Mouse (Mus musculus) bone marrow, adult 2 months (tissue): ENCODE results near the gene Cd8a. TPM values are rescaled to one million over a fixed set of nuclear protein-coding genes. Genes with fewer than 3 reads are reported as not detected.
"Not testable (repeated sequence)": the region's sequence is repeated elsewhere in the genome, so short reads cannot be mapped to it uniquely, and the experiment has no call there.

ENCODE experiments used
- H3K27ac ChIP-seq: fragments of 200-500 bp; 2 replicates; pipeline ENCODE4 v1.5.1; 2012; ENCODE audit warnings: low read depth, mild to moderate bottlenecking, control low read depth, inconsistent platforms, low read length; ENCODE audit not compliant: control insufficient read depth, poor library complexity, insufficient read depth
- H3K4me1 ChIP-seq: fragments of 200-500 bp; 2 replicates; pipeline ENCODE4 v1.6.1; 2011; ENCODE audit warnings: low read length; ENCODE audit not compliant: control insufficient read depth, insufficient read depth
- H3K4me3 ChIP-seq: fragments of 200-500 bp; replicated peaks from 2 replicates; pipeline ENCODE3; 2011; ENCODE audit warnings: mild to moderate bottlenecking, low read depth, low read length, control low read depth; ENCODE audit not compliant: control insufficient read depth
- CTCF ChIP-seq: fragments of 200-500 bp; IDR thresholded peaks from 2 replicates; pipeline ENCODE4 v1.5.1; 2011; ENCODE audit warnings: low read length, control low read depth; ENCODE audit not compliant: control insufficient read depth, insufficient read depth
- POLR2A ChIP-seq: fragments of 200-500 bp; IDR thresholded peaks from 2 replicates; pipeline ENCODE4 v1.6.1; 2011; ENCODE audit warnings: low read depth, mild to moderate bottlenecking, control low read depth, low read length, borderline replicate concordance; ENCODE audit not compliant: control insufficient read depth
- WGBS: fragments of 180-500 bp; shearing (Covaris S2); methylation state at CpG from one replicate; pipeline ENCODE4 v1.1.7; 2018; 5-methylcytosine and 5-hydroxymethylcytosine counted together
- polyA plus RNA-seq: library from polyadenylated mRNA; stranded (reverse); fragments of >200 nt; gene quantifications from 2 replicates; pipeline ENCODE4 v1.2.4, GENCODE M21; 2011; ENCODE audit warnings: low replicate concordance; ENCODE audit not compliant: missing spikeins, insufficient read depth, insufficient read length

The Cd8a gene
- polyA plus RNA-seq: 1.7 and 2.6 TPM in 2 replicates

DNA sequence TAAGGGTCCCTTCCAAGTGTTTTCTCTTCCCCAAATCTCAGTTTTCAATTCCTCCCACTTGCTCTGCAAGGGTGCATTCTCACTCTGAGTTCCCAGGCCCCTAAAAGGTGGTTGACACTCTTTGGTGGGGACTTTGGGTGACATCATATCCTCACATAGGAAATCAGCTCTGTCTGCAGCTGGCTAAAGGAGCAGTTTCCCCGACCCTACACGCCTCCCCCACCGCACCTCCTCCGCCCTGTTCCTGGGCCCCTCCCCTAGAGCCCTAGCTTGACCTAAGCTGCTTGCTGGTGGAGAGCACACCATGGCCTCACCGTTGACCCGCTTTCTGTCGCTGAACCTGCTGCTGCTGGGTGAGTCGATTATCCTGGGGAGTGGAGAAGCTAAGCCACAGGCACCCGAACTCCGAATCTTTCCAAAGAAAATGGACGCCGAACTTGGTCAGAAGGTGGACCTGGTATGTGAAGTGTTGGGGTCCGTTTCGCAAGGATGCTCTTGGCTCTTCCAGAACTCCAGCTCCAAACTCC lies at the start of gene Cd8a:
Gene Cd8a (plus strand): TSS at position 179 of the 527 bp plus-strand sequence.
- H3K4me3 ChIP-seq: no peak within 1 kb of the TSS
- H3K4me1 ChIP-seq: peaks cover 1% of the 10 kb centered on the region; the same call in 1 of the 2 replicates
- H3K27ac ChIP-seq: no peak within 1 kb of the TSS
- WGBS: 67% methylated on average over 14 of the region's 14 CpGs
- TF ChIP-seq POLR2A (no peak), CTCF (no peak)

DNA sequence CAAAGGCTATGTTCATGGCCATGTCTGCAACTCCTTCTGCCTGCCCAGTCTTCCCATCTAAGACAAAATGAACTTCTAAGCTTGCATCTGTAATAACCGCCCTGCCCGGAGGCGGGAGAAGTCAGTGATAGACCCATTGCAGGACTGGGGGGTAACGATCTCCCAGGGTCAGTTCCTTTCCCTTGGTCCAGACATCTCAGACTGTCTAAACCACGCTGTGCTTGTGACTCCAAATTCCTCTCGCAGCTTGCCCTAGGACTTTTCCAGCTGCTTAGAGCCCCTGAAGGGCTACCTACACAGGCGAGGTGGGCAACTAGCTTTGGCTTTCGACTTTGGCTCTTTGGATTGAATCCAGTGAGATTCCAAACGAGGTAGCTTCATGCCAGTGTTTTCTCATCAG lies 48.4 kb upstream of the Cd8a start:
- WGBS: 76% methylated on average over 9 of the region's 9 CpGs
- H3K27ac ChIP-seq: no peak overlapping the region
- H3K4me1 ChIP-seq: no peaks in the 10 kb centered on the region
- no peak overlapping the region for H3K4me3 ChIP-seq
- TF ChIP-seq CTCF (no peak), POLR2A (no peak)

DNA sequence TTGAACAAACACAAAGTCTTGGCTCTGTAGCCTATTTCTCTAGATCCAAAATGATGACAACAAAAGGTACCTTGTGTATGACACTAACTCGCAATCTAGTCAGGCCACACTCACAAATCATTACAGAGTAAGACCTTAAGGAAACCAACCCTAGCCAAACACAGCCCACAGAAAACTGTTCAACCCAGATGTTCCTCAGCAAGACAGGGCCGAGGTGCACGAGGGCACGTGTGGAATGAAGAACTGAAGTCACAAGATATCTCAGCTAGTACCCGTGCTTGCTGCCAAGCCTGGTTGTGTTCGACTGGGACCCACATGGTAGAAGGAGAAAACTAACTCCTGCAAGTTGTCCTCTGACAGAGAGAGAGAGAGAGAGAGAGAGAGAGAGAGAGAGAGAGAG lies 43.3 kb upstream of the Cd8a start:
- TF ChIP-seq POLR2A (no peak), CTCF (no peak)
- Histone ChIP-seq H3K4me1 (no peaks in the 10 kb centered on the region), H3K4me3 (no peak overlapping the region), H3K27ac (no peak overlapping the region)
- 54% methylated on average over 6 of the region's 6 CpGs for WGBS

DNA sequence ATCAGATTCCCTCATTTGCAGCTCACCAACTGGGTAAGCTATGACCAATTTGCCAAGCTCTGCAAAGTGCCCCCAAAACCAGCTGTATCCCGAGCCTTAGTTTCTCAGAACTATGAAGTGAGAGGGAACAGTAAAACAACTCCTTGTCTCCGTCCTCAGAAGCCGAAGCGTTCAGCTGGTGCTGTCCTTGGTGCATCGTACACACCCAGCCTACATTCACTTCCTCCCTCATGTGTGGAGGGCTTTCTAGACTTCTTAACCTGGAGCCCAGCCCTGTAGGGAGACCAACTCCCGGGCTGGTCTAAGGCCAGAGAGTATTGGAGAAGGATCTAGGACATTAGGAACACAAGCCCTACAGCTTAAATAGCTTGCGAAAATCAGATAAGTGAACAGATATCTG lies 42.7 kb upstream of the Cd8a start:
- no peak overlapping the region for H3K4me3 ChIP-seq

DNA sequence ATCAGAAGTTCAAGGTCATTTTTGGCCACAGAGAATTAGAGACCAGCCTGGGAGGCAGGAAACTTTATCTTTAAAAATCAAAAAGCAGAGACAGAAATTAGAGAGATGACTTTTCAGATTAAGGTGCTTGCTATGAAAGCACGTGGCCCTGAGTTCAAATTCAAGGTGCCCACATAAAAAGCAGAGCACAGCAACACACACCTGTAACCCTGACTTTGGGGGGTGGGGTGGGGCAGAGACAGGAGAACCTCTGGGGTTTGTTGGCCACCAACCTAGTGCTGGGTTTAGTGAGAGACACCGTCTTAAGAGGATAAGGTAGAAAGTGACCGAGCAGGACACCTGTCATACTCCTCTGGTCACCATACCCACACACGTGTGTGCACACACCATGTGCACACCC lies 41.7 kb upstream of the Cd8a start:
- not testable (repeated sequence) for H3K27ac ChIP-seq, H3K4me3 ChIP-seq, H3K4me1 ChIP-seq
- 87% methylated on average over 2 of the region's 4 CpGs for WGBS

More for the DNA sequence above, 42.7 kb upstream of the Cd8a start:
- 78% methylated on average over 7 of the region's 7 CpGs for WGBS
- H3K4me1 ChIP-seq: no peaks in the 10 kb centered on the region
- no peak overlapping the region for H3K27ac ChIP-seq
- TF ChIP-seq CTCF (no peak), POLR2A (no peak)

DNA sequence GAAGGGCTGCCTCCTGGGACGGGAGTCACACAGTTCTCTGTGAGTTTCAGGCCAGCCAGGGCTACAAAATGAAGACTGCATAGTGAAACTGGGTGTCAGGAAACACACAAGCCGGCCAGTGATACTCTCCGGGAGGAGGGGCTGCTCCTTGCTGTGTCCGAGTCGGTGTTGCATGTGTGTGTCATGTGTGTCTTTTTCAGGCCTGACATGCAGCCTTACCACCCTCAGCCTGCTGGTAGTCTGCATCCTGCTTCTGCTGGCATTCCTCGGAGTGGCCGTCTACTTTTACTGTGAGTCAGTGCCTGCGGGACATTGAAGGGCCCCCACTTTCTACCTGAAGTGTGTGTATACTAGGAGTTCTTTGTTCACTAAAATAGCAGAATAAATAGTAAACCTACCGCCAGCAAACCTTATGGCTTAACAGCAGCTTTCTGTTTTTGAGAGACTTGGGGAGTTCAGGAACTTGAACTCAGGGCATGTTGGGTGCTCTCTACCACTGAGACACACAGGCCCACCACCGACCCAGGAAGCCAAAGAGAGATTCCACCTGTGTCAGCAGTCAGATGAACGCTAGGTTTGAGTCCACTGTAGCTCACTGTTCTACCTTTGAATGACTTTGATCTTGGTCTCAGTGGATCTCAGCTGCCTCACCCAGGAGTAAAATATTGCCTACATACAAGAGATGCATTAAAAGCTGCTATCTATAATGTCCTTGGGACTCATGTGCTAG lies 40.8 kb upstream of the Cd8a start:
- no peak for TF ChIP-seq CTCF
- no peak for TF ChIP-seq POLR2A
- Histone ChIP-seq H3K27ac (no peak overlapping the region), H3K4me3 (no peak overlapping the region), H3K4me1 (no peaks in the 10 kb centered on the region)
- 76% methylated on average over 11 of the region's 11 CpGs for WGBS

DNA sequence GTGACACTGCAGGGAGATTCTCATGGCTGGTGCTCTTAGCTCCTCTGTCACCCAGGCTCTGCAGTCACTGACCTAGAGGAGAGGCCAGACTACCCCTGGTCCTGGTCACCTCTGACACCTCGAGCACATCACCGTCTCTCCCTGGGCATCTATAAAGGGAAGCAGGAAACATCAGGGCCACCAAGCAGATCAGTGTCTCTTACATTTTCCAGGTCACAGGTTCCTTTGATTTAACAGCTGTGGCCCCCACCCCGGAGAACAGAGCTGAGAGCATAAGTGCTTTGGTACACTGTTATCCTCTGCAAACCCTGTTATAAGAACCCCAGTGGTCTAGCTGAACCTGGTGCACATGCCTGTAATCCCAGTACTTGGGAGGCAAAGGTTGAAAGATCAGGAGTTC lies 40.2 kb upstream of the Cd8a start:
- 77% methylated on average over 3 of the region's 3 CpGs for WGBS
- no peak overlapping the region for H3K4me3 ChIP-seq
- TF ChIP-seq CTCF: no peak
- no peak for TF ChIP-seq POLR2A
- H3K27ac ChIP-seq: no peak overlapping the region
- H3K4me1 ChIP-seq: no peaks in the 10 kb centered on the region

DNA sequence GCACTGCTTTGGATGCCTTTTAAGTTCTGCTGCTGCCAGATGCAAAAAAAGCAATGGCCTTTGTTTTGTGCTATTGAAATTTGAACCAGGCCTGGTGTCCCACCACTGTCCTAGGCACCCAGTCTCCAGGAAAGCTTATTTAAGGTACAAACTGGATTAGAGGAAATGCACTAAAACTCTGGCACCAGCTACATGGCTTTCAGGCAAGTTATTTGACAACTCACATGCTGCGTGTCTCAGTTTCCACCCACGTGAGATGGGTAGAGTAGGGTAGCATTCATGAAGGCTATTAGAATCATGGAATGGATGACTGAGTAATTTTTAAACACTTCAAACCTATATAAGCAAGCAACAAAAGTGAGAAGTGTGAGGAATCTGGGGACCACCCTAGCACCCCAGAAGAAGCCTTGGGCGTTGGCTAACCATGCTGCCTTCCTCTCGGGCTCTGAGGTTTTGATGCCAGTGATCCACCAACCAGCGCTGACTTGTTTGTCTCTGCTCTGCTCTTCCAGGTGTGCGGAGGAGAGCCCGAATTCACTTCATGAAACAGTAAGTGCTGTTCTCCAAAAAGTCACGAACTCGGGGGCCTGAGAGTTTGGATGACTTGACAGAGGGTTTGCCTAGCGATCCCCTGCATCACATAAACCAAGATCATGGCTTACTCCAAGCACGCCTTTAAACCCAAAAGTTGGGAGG lies 39.5 kb upstream of the Cd8a start:
- no peak overlapping the region for H3K27ac ChIP-seq
- no peak overlapping the region for H3K4me3 ChIP-seq
- WGBS: 85% methylated on average over 11 of the region's 11 CpGs
- H3K4me1 ChIP-seq: no peaks in the 10 kb centered on the region
- TF ChIP-seq CTCF (no peak), POLR2A (no peak)
